Mouse (Mus musculus) kidney, embryonic 16.5 days (tissue): ENCODE data around the gene Ackr1. TPM values are rescaled to one million over a fixed set of nuclear protein-coding genes. Genes with fewer than 3 reads are reported as not detected.

Experiments
- ATAC-seq: fragments of 200-750 bp; cut with Nextera tagmentation; 2 replicates; pipeline ENCODE4 v1.8.0; 2017; ENCODE audit warnings: moderate TSS enrichment; ENCODE audit not compliant: low FRiP score, low TSS enrichment
- H3K27ac ChIP-seq: fragments of 300-500 bp; sonication (generic); 2 replicates; pipeline ENCODE4 v1.5.1; 2014; ENCODE audit warnings: low read length
- H3K27me3 ChIP-seq: fragments of 300-500 bp; sonication (generic); 2 replicates; pipeline ENCODE4 v1.6.1; 2014; ENCODE audit warnings: low read length, control low read depth, mixed read lengths; ENCODE audit not compliant: insufficient read depth
- H3K36me3 ChIP-seq: fragments of 300-500 bp; sonication (generic); 2 replicates; pipeline ENCODE4 v1.6.1; 2014; ENCODE audit warnings: low read length, control low read depth, mixed read lengths; ENCODE audit not compliant: insufficient read depth
- H3K4me1 ChIP-seq: fragments of 300-500 bp; sonication (generic); 2 replicates; pipeline ENCODE4 v1.6.1; 2014; ENCODE audit warnings: low read length, control low read depth, mixed read lengths; ENCODE audit not compliant: insufficient read depth
- H3K4me2 ChIP-seq: fragments of 300-500 bp; sonication (generic); replicated peaks from 2 replicates; pipeline ENCODE4 v1.6.1; 2014; ENCODE audit warnings: low read depth, low read length
- H3K4me3 ChIP-seq: fragments of 300-500 bp; sonication (generic); 2 replicates; pipeline ENCODE4 v1.5.1; 2014; ENCODE audit warnings: mild to moderate bottlenecking, low read length
- H3K9ac ChIP-seq: fragments of 300-500 bp; sonication (generic); replicated peaks from 2 replicates; pipeline ENCODE4 v1.6.1; 2014; ENCODE audit warnings: low read length
- H3K9me3 ChIP-seq: fragments of 300-500 bp; sonication (generic); 2 replicates; pipeline ENCODE4 v1.6.1; 2016; ENCODE audit warnings: low read length, control low read depth
- WGBS: fragments of 180-500 bp; shearing (Covaris S2); extraction: QIAGEN DNeasy Blood & Tissue Kit; methylation state at CpG from one replicate; pipeline ENCODE4 v1.1.7; 2014; 5-methylcytosine and 5-hydroxymethylcytosine counted together
- polyA plus RNA-seq: library from polyadenylated mRNA; unstranded; fragments of >200 nt; fragmentation: Nextera tagmentation; extraction: Ambion mirVana; gene quantifications from 2 replicates; pipeline ENCODE4 v1.2.1, GENCODE M21; 2015

Gene Ackr1
- polyA plus RNA-seq, 1 experiment from 2014 or later = 0.45 TPM

- Histone ChIP-seq H3K27me3 (peaks cover 52% of the 10 kb centered on the region), H3K4me3 (peak overlapping the region; percentile 6; the same call in 1 of the 2 replicates), H3K4me2 (no peak overlapping the region; the same call in 1 of the 2 replicates), H3K27ac (no peak overlapping the region), H3K36me3 (no peaks in the 10 kb centered on the region), H3K9me3 (no peaks in the 10 kb centered on the region), H3K9ac (no peak overlapping the region), H3K4me1 (peaks cover 14% of the 10 kb centered on the region; the same call in 1 of the 2 replicates)
- 4% methylated on average over 13 of the region's 13 CpGs for WGBS
- ATAC-seq = peak; percentile 17; the same call in 1 of the 2 replicates
These were observed 32.4 kb upstream of the Ackr1 start for GRCm38 (mm10) chr1:173365970-173366409.

DNA sequence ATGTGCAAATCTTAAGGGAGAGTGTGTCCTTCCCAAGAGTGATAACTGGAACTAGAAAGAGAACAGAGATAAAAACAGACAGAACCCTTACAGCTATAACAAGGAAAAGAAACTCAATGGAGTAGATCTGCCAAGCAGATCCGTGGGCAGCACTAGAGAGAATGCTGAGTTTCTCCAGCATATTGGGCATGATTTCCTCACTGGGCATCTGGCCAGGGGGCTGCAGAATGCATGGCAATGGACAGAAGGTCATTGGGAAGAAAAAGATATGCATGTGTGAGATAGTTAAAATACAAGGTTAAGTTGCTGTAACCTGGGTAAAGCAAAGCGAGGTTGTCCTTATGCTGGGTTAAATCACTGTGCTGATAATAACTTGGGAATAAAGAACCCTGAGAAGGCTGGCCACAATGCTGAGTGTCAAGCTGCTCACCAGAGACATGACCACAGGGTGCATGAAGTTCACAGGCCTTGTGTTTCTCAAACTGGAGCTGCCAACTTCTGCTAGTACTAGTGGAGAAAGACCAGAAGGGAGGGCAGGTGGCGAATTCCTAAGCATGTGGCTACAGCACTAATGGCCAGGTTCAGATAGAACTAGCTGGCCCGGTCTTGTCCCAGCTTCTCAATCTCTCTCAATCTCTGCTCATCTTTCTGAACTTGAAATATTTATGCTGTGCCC is 30.7 kb upstream of the Ackr1 start:
- H3K4me3 ChIP-seq = no peak overlapping the region
- H3K4me2 ChIP-seq = no peak overlapping the region
- ATAC-seq = no peak
- 82% methylated on average over 4 of the region's 4 CpGs for WGBS
- H3K4me1 ChIP-seq = peaks cover 14% of the 10 kb centered on the region; the same call in 1 of the 2 replicates
- no peaks in the 10 kb centered on the region for H3K9me3 ChIP-seq
- H3K27me3 ChIP-seq = peaks cover 44% of the 10 kb centered on the region
- no peaks in the 10 kb centered on the region for H3K36me3 ChIP-seq
- no peak overlapping the region for H3K9ac ChIP-seq
- no peak overlapping the region for H3K27ac ChIP-seq

DNA sequence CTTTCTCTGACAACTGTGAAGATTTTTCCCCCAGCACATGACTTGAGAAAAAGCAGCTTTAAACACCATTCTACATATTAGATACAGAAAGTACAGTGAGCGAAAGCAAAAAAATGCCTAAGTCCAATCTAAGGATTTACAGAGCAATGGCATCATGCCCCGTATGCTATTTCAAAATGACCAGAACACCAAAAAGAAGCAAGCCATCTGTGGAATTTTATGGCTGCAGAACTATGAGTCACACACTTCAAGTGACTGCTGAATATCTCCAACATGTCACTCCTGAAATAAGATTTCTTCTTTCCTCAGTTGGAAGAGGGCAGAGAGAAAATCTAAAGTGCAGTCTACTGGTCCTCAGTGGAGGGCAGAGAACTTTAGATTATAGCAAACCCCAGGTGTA is 29.9 kb upstream of the Ackr1 start:
- no peak overlapping the region for H3K4me2 ChIP-seq
- no peak overlapping the region for H3K4me3 ChIP-seq
- no peak overlapping the region for H3K9ac ChIP-seq
- H3K9me3 ChIP-seq = no peaks in the 10 kb centered on the region
- 91% methylated on average over 2 of the region's 2 CpGs for WGBS
- no peaks in the 10 kb centered on the region for H3K36me3 ChIP-seq
- peaks cover 14% of the 10 kb centered on the region; the same call in 1 of the 2 replicates for H3K4me1 ChIP-seq
- ATAC-seq = no peak
- no peak overlapping the region for H3K27ac ChIP-seq
- peaks cover 38% of the 10 kb centered on the region for H3K27me3 ChIP-seq

- H3K27me3 ChIP-seq = peaks cover 20% of the 10 kb centered on the region
- H3K4me2 ChIP-seq = no peak overlapping the region
- ATAC-seq = peak; percentile 63; the same call in 1 of the 2 replicates
- 27% methylated on average over 6 of the region's 6 CpGs for WGBS
- H3K9me3 ChIP-seq = no peaks in the 10 kb centered on the region
- H3K4me1 ChIP-seq = peaks cover 1% of the 10 kb centered on the region; the same call in 1 of the 2 replicates
- H3K27ac ChIP-seq = no peak overlapping the region
- H3K36me3 ChIP-seq = no peaks in the 10 kb centered on the region
- H3K9ac ChIP-seq = no peak overlapping the region
- H3K4me3 ChIP-seq = no peak overlapping the region
These were observed 28.1 kb upstream of the Ackr1 start for GRCm38 (mm10) chr1:173361651-173362050.

DNA sequence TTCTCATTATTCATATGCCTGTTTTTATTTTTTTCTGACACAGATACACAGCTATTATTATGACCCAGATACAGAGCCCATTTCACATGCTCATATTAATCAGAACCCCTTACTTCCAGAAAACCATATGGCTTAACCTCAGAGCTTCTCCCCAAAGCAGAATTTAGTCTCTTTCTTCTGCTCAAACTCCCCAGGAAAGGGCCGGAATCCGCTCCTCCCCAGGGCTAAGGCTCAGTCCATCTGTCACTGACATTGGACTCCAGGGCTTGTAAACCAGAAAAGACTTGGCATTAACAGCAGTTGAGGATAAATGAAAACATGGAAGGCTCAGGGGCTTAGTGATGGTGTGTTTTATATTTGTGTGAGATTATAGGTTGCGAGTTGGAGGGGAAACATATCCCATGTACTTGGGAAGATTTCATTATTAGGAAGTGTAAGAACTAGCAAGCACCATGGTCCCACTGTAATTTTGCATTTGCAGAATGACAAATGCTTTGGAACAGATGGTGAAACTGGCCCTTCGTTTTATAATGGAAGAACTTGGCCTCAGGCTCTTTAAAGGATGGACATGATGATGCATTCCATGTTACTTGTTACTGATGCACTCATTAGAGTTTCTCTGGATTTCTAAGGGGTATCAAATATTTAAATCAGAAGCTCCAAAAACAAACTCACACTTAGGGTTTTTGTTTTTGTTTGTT is 26.2 kb upstream of the Ackr1 start:
- H3K4me1 ChIP-seq = no peaks in the 10 kb centered on the region
- no peaks in the 10 kb centered on the region for H3K36me3 ChIP-seq
- no peaks in the 10 kb centered on the region for H3K9me3 ChIP-seq
- H3K4me3 ChIP-seq = no peak overlapping the region
- 78% methylated on average over 4 of the region's 4 CpGs for WGBS
- no peak overlapping the region for H3K27ac ChIP-seq
- no peak overlapping the region for H3K4me2 ChIP-seq
- no peak for ATAC-seq
- no peak overlapping the region for H3K9ac ChIP-seq
- peaks cover 4% of the 10 kb centered on the region; the same call in 1 of the 2 replicates for H3K27me3 ChIP-seq

DNA sequence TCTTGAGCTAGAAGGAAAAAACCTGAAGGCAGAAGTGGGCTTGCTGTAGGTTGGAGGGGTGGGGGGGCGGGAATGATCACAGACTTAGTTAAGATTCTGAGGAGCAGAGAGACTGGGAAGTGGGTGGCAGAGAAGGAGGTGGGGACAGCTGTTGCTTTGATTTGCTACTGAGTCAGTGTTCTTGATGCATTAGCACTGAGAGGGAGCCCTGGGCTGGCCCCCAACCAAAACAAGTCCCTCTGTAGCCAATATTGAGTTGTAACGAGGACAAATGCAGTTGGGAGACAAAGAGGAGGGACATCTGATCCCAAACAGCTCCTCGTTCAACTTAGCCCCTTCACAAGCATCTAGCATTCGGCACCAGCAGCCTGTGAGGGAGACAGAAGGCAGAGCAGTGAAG is 24.2 kb upstream of the Ackr1 start:
- WGBS = 29% methylated on average over 4 of the region's 4 CpGs
- H3K36me3 ChIP-seq = no peaks in the 10 kb centered on the region
- H3K9ac ChIP-seq = no peak overlapping the region
- no peak for ATAC-seq
- no peak overlapping the region for H3K27ac ChIP-seq
- H3K4me2 ChIP-seq = no peak overlapping the region
- H3K4me1 ChIP-seq = no peaks in the 10 kb centered on the region
- H3K27me3 ChIP-seq = no peaks in the 10 kb centered on the region
- H3K4me3 ChIP-seq = no peak overlapping the region
- no peaks in the 10 kb centered on the region for H3K9me3 ChIP-seq

DNA sequence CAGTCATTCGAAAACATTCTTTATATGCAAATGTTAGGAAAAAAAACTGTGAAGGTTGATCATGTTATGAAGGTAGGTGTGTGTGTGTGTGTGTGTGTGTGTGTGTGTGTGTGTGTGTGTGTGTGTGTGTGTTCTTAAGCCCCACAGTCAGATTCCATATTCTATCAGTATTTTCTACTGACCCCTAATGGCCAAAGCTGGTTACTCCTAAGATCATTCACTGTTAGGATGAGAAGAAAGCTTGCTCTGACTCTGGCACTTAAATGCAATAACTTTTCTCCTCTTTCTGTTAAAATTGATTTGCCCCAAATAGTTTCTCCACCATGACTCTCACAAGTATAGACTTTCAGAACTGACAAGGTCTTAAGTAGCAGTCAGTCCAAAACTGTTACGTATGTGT is 23.1 kb upstream of the Ackr1 start:
- no peak for ATAC-seq
- Histone ChIP-seq H3K36me3 (no peaks in the 10 kb centered on the region), H3K4me2 (no peak overlapping the region), H3K9ac (no peak overlapping the region), H3K4me3 (no peak overlapping the region), H3K4me1 (no peaks in the 10 kb centered on the region), H3K27me3 (no peaks in the 10 kb centered on the region), H3K9me3 (no peaks in the 10 kb centered on the region), H3K27ac (no peak overlapping the region)
- 86% methylated on average over 2 of the region's 2 CpGs for WGBS

DNA sequence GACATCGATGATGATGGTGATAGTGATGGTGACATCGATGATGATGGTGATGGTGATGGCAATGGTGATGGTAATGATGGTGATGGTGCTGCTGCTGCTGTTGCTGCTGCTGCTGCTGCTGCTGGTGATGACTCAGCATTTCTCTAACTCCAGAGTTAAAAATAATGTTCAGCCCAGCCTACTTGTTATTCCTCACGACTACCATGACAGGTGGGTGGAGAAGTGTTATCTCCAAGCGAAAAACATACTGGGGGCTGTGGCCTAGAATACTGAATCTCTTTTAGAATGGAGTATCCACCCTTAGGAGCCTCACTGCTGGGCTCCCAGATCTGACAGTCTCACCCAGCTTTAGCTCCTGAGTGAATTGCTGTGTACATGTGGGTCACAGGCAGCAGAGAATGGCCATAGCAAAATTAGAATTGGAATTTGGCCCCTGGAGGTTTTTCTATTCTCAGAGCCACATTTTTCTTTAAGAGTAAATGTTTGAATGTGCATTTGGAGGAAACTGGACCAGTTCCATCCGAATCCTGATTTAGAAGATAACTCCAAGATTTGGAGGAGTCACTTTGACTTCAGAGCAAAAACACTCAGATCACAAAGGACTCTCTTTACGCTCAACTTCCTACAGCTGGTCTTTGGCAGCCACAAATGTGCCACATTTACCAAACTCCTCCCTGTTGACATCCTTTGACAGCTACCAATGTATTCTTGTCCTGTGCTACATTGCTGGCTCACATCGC is 21.7 kb upstream of the Ackr1 start:
- no peaks in the 10 kb centered on the region for H3K36me3 ChIP-seq
- 73% methylated on average over 7 of the region's 7 CpGs for WGBS

DNA sequence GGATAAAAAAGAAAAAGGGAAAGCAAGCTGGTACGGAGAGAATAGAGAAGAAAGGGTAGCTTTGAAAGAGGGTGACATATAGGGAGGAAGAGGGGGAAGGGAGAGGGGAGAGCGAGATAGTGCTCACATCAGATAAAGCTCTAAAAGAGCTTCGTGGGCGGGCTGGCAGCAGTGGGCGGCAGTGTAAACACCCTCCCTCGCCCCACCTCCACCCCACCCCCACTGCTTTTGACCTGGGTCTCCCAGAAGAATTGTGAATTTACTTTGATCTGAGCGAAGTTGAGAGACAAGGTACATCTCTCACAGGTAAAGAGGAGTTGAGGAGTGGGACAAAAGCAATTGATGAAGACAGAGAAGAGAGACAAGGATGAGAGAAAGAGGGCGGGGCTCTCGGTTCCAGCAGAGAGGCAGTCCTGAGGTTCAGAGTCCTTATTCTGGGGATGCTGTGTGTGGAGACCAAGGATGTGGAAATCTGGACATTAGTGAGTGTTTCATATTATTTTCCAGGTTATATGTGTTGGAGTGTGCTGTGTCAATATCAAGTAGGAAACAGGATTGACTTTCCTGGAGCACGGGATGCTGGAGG is 16.9 kb upstream of the Ackr1 start, which contains the start of gene Aim2:
Aim2 (plus strand) TSS at position 508 of the 586 bp plus-strand sequence.
- Histone ChIP-seq H3K4me3 (peak within 1 kb of the TSS; percentile 20), H3K36me3 (no peaks in the 10 kb centered on the region), H3K4me2 (peak within 1 kb of the TSS; percentile 50), H3K9ac (no peak within 1 kb of the TSS), H3K9me3 (no peaks in the 10 kb centered on the region), H3K27ac (no peak within 1 kb of the TSS), H3K4me1 (no peaks in the 10 kb centered on the region), H3K27me3 (no peaks in the 10 kb centered on the region)
- WGBS = 12% methylated on average over 10 of the region's 10 CpGs
- ATAC-seq = 0 out of 2 replicates have a peak, but pooled peaks have one; percentile 39

More for the DNA sequence above, 21.7 kb upstream of the Ackr1 start:
- Histone ChIP-seq H3K4me2 (no peak overlapping the region), H3K27me3 (no peaks in the 10 kb centered on the region), H3K4me1 (no peaks in the 10 kb centered on the region), H3K4me3 (no peak overlapping the region), H3K9me3 (no peaks in the 10 kb centered on the region), H3K9ac (no peak overlapping the region), H3K27ac (no peak overlapping the region)
- no peak for ATAC-seq
